Mouse (Mus musculus): Measurements from ENCODE around the gene Mmadhc.

DNA sequence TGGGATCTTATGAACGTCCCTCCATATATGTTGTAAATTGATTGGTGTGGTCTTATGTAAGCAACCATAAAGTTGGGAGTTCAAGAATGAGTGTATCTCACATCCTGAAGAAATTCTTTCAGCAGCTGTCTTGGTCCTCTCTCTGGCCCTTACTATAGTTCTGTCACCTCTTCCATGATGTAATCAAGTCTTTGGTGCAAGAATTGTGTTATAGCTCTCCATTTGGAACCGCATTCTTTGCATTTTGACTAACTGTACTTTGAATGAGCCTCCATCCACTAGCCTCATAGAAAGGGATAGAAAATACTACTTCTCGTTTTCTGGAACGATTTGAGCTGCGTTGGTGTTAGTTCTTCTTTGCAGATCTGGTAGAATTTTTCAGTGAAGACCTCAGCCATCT is 41.6 kb downstream of the Mmadhc start:
- TF ChIP-seq POLR2A (IDR thresholded peaks at IDR 0.05; ENCODE audit: low read depth, low read length) (no peak), CTCF (conservative IDR thresholded peaks at IDR 0.05; ENCODE audit: insufficient read depth, insufficient read length, low read depth, low read length) (no peak)

All from kidney, adult 2 months (tissue).